Mouse (Mus musculus) urinary bladder, postnatal 25 days (tissue): ENCODE data around the gene Cdc40.

ENCODE experiments used
- DNase-seq: peaks from one replicate; pipeline ENCODE4 v3.0.0; 2022; ENCODE audit warnings: low spot score

The Cdc40 gene

GRCm38 (mm10) chr10:40882831-40883643, at the start of gene Cdc40, which contains the start of gene Wasf1:
Gene Cdc40, minus strand, starts transcription at chr10:40883311.
Gene Wasf1, plus strand, starts transcription at chr10:40883475.
- DNase-seq, result peak; percentile 90

- DNase-seq, result no peak
These were observed 36.4 kb upstream of the Cdc40 start for GRCm38 (mm10) chr10:40919464-40919863.

GRCm38 (mm10) chr10:40918669-40919440, 35.7 kb upstream of the Cdc40 start:
- DNase-seq, result no peak

- DNase-seq, result no peak
These were observed 32.1 kb upstream of the Cdc40 start for GRCm38 (mm10) chr10:40915240-40915639.

GRCm38 (mm10) chr10:40910811-40911210, 27.7 kb upstream of the Cdc40 start:
- DNase-seq, result no peak

GRCm38 (mm10) chr10:40908580-40908979, 25.5 kb upstream of the Cdc40 start:
- DNase-seq, result no peak

GRCm38 (mm10) chr10:40906802-40907201, 23.7 kb upstream of the Cdc40 start:
- DNase-seq, result no peak

- no peak for DNase-seq
These were observed 23.0 kb upstream of the Cdc40 start for GRCm38 (mm10) chr10:40906131-40906530.

GRCm38 (mm10) chr10:40901786-40902185, 18.7 kb upstream of the Cdc40 start:
- no peak for DNase-seq

GRCm38 (mm10) chr10:40896656-40897055, 13.5 kb upstream of the Cdc40 start:
- no peak for DNase-seq

GRCm38 (mm10) chr10:40895765-40896164, 12.7 kb upstream of the Cdc40 start:
- no peak for DNase-seq

GRCm38 (mm10) chr10:40889146-40889545, 6.0 kb upstream of the Cdc40 start:
- DNase-seq, result no peak

- no peak for DNase-seq
These were observed 4.2 kb upstream of the Cdc40 start for GRCm38 (mm10) chr10:40887316-40887715.

- no peak for DNase-seq
These were observed 2.3 kb upstream of the Cdc40 start for GRCm38 (mm10) chr10:40885432-40885831.

GRCm38 (mm10) chr10:40884279-40884806, 1.2 kb upstream of the Cdc40 start:
- peak; percentile 12 for DNase-seq

GRCm38 (mm10) chr10:40883644-40884278, 650 bp upstream of the Cdc40 start:
- no peak for DNase-seq

GRCm38 (mm10) chr10:40882333-40882732, 778 bp downstream of the Cdc40 start:
- no peak for DNase-seq

- DNase-seq, result no peak
These were observed 1.9 kb downstream of the Cdc40 start for GRCm38 (mm10) chr10:40881236-40881635.

- no peak for DNase-seq
These were observed 3.1 kb downstream of the Cdc40 start for GRCm38 (mm10) chr10:40879969-40880368.

GRCm38 (mm10) chr10:40878246-40878645, 4.9 kb downstream of the Cdc40 start:
- DNase-seq, result no peak

GRCm38 (mm10) chr10:40872052-40872451, 11.1 kb downstream of the Cdc40 start:
- DNase-seq, result no peak

GRCm38 (mm10) chr10:40871301-40871700, 11.8 kb downstream of the Cdc40 start:
- no peak for DNase-seq
